In the genomic region with DNA sequence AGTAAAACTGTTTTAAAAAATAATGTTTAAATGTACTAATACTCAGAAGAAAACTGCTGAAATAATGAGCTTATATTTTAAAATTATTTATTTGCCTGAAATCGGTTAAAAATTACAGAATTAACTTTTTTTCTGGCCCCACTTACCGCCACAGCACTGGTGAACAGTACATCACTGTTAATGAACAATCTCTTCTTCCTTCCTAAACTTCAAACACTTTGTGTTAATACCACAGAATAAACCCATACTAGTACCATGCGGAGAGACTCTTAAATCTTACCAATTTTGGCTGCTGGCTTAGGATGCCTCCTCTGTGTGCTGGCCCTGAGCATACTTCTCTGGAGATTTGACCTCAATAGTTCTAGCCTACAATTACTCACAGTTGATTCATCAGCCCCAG, we compare ENCODE assay signal across 24 mouse cellular contexts. TPM values are rescaled to one million over a fixed set of nuclear protein-coding genes. Genes with fewer than 3 reads are reported as not detected.
DNase-seq lines count a peak whose midpoint lies in the region; ATAC-seq and TF ChIP-seq lines count a peak whose summit lies in the region.
"Had no signal": no experiment of that assay in that cellular context is flagged by ENCODE, and none has a peak within 500 bp of the region (broad histone marks: within the 10 kb centered on the region; RNA-seq: fewer than 3 reads in every experiment).

No protein-coding gene starts in this region.

- no peak for ATAC-seq in liver, embryonic 15.5 days (ENCODE audit: insufficient read depth)
- ATAC-seq: activated CD4-positive, CD25-positive, alpha-beta regulatory T cell, adult 4 months; CD4-positive, CD25-positive, alpha-beta regulatory T cell, adult 4 months; forebrain, embryonic 13.5 days; forebrain, embryonic 15.5 days; forebrain, postnatal 0 days; Patski had no signal

- H3K36me3 ChIP-seq in kidney, adult 2 months (ENCODE audit: control insufficient read depth, insufficient read depth, low read length), result no peaks in the 10 kb centered on the region
- H3K36me3 ChIP-seq in liver, embryonic 15.5 days (replicated peaks), result no peaks in the 10 kb centered on the region
- H3K36me3 ChIP-seq: embryonic facial prominence, embryonic 10.5 days; embryonic facial prominence, embryonic 12.5 days; forebrain, embryonic 15.5 days had no signal

- DNase-seq in kidney, adult 2 months, result peak; percentile 61
- DNase-seq in kidney, adult 8-10 months, result no peak
- DNase-seq in liver, result no peak
- DNase-seq in right cerebral cortex, adult 18-20 months, result no peak
- DNase-seq: adrenal gland, adult 8-10 months; adrenal gland, postnatal 14 days; adrenal gland, postnatal 36 days; B cell, adult 2 months; cerebellum, adult 11-12 months; cerebellum, adult 2 months; cerebellum, adult 9-10 months; cerebellum, postnatal 10 days; cerebellum, postnatal 25 days; forebrain, postnatal 0 days had no signal

- H3K4me1 ChIP-seq in kidney, adult 2 months (ENCODE audit: control insufficient read depth, insufficient read depth, low read length), result peaks cover 12% of the 10 kb centered on the region; the same call in 1 of the 2 replicates
- H3K4me1 ChIP-seq in liver, embryonic 15.5 days (replicated peaks), result peaks cover 18% of the 10 kb centered on the region
- H3K4me1 ChIP-seq: embryonic facial prominence, embryonic 12.5 days had no signal

- H3K9ac ChIP-seq in liver, embryonic 15.5 days, result no peak overlapping the region
- H3K9ac ChIP-seq: embryonic facial prominence, embryonic 12.5 days; forebrain, embryonic 13.5 days; forebrain, embryonic 15.5 days; forebrain, postnatal 0 days had no signal

- H3K27ac ChIP-seq in kidney, adult 2 months (ENCODE audit: insufficient read depth, low read depth, low read length), result no peak overlapping the region
- H3K27ac ChIP-seq in liver, embryonic 15.5 days (replicated peaks), result 0 out of 2 replicates have a peak overlapping the region, but pooled peaks have one; percentile 6
- H3K27ac ChIP-seq: embryonic facial prominence, embryonic 10.5 days; embryonic facial prominence, embryonic 12.5 days; forebrain, embryonic 13.5 days; forebrain, embryonic 15.5 days had no signal

- no peaks in the 10 kb centered on the region for H3K9me3 ChIP-seq in liver, embryonic 15.5 days (replicated peaks)
- H3K9me3 ChIP-seq: embryonic facial prominence, embryonic 10.5 days; embryonic facial prominence, embryonic 12.5 days; forebrain, embryonic 13.5 days; forebrain, embryonic 15.5 days; G1E had no signal

- TF ChIP-seq POLR2A in kidney, adult 2 months (IDR thresholded peaks at IDR 0.05; ENCODE audit: low read depth, low read length), result no peak

- H3K27me3 ChIP-seq in kidney, adult 2 months (replicated peaks; ENCODE audit: control insufficient read depth, insufficient read depth, low read length), result no peaks in the 10 kb centered on the region
- no peaks in the 10 kb centered on the region for H3K27me3 ChIP-seq in liver, embryonic 15.5 days
- H3K27me3 ChIP-seq: CH12.LX, Patski had no signal

- 67% methylated on average over 3 of the region's 3 CpGs for WGBS in kidney, adult 2 months
- WGBS in liver, embryonic 15.5 days (ENCODE audit: insufficient replicate concordance), result 82% methylated on average over 3 of the region's 3 CpGs

- no peak for TF ChIP-seq CTCF in kidney, adult 2 months (conservative IDR thresholded peaks at IDR 0.05; ENCODE audit: insufficient read depth, insufficient read length, low read depth, low read length)

- H3K4me3 ChIP-seq in kidney, adult 2 months (ENCODE audit: insufficient read depth, low read depth, low read length), result no peak overlapping the region
- no peak overlapping the region for H3K4me3 ChIP-seq in liver, embryonic 15.5 days (replicated peaks)
- H3K4me3 ChIP-seq: embryonic facial prominence, embryonic 10.5 days; embryonic facial prominence, embryonic 12.5 days; forebrain, embryonic 13.5 days; forebrain, embryonic 15.5 days had no signal

- H3K4me2 ChIP-seq in liver, embryonic 15.5 days, result no peak overlapping the region
- H3K4me2 ChIP-seq: embryonic facial prominence, embryonic 12.5 days; forebrain, embryonic 13.5 days; forebrain, embryonic 15.5 days had no signal

RNA-seq across cellular contexts. Expression of a gene that starts 4.6 kb away (rescaled TPM):
- 5.0 and 5.3 TPM in 2 replicates for polyA plus RNA-seq in kidney, adult 2 months (2012; rRNA removed)
- polyA plus RNA-seq in liver, embryonic 15.5 days (2015; fragmentation: Nextera tagmentation; extraction: Ambion mirVana), result 18.8 and 22.7 TPM in 2 replicates
- polyA plus RNA-seq: activated CD4-positive, CD25-positive, alpha-beta regulatory T cell, adult 4 months; CD4-positive, CD25-positive, alpha-beta regulatory T cell, adult 4 months had no signal

RNA-seq across cellular contexts. Expression of a gene that starts 28.3 kb away (rescaled TPM):
- 12.5 and 15.0 TPM in 2 replicates for polyA plus RNA-seq in kidney, adult 2 months (2012; rRNA removed)
- polyA plus RNA-seq in liver, embryonic 15.5 days (2015; fragmentation: Nextera tagmentation; extraction: Ambion mirVana), result 34.4 and 37.1 TPM in 2 replicates

RNA-seq across cellular contexts. Expression of a gene that starts 28.3 kb away (rescaled TPM):
- 1.5 and 1.7 TPM in 2 replicates for polyA plus RNA-seq in kidney, adult 2 months (2012; rRNA removed)
- polyA plus RNA-seq in liver, embryonic 15.5 days (2015; fragmentation: Nextera tagmentation; extraction: Ambion mirVana), result 2.6 and 3.2 TPM in 2 replicates
